Mouse (Mus musculus) adrenal gland, postnatal 36 days (tissue): ENCODE data around the gene Mphosph10. TPM values are rescaled to one million over a fixed set of nuclear protein-coding genes. Genes with fewer than 3 reads are reported as not detected.

Experiments used
- DNase-seq, 2 experiments: peaks; one replicate each; pipeline ENCODE4 v3.0.0; 2021; ENCODE audit warnings: mixed read lengths in 1 of 2
- total RNA-seq, 2 experiments: library from RNA; stranded (reverse); gene quantifications; 2 replicates each; pipeline ENCODE4 v1.2.3; 2021

The Mphosph10 gene
- total RNA-seq, 2 experiments from 2014 or later: 25.0 to 27.6 TPM

GRCm38 (mm10) chr7:64354206-64354605 lies 37.9 kb downstream of the Mphosph10 start:
- no peak for DNase-seq

- peak in 1 of 2 experiments; percentile 11 for DNase-seq
Observed at GRCm38 (mm10) chr7:64351087-64351486, 41.0 kb downstream of the Mphosph10 start.

- DNase-seq: peak in 1 of 2 experiments; percentile 18
Observed at GRCm38 (mm10) chr7:64349147-64349861, 42.8 kb downstream of the Mphosph10 start.

GRCm38 (mm10) chr7:64347813-64348212 lies 44.3 kb downstream of the Mphosph10 start:
- peak in 1 of 2 experiments; percentile 11 for DNase-seq

- DNase-seq: no peak
Observed at GRCm38 (mm10) chr7:64332686-64333085, 59.4 kb downstream of the Mphosph10 start.

- no peak for DNase-seq
Observed at GRCm38 (mm10) chr7:64331309-64331708, 60.8 kb downstream of the Mphosph10 start.

GRCm38 (mm10) chr7:64327486-64327885 lies 64.6 kb downstream of the Mphosph10 start:
- DNase-seq: no peak

- DNase-seq: peak; percentile 85 to 91
Observed at GRCm38 (mm10) chr7:64326892-64327291, 65.2 kb downstream of the Mphosph10 start.

Other genes starting within 250 kb of the Mphosph10 start
- gene Trpm1, start 238.4 kb downstream of the Mphosph10 start, total RNA-seq: not detected
- gene Mtmr10, start 104.6 kb downstream of the Mphosph10 start, total RNA-seq: 10 to 100 TPM; 26.6 to 28.4 TPM
- 1 to 10 TPM; 5.7 to 6.9 TPM for gene Fan1, start 18.2 kb downstream of the Mphosph10 start, total RNA-seq
- 10 to 100 TPM; 55.7 to 86.5 TPM for gene Mcee, start 339 bp upstream of the Mphosph10 start, total RNA-seq
- gene Apba2, start 109.4 kb upstream of the Mphosph10 start, total RNA-seq: under 1 TPM; 0.33 TPM